Mouse (Mus musculus) adrenal gland (tissue): ENCODE data around the gene Fam20a.

Experiments used
- intact Hi-C: fragments of 180-260 bp; cut with DNase I; formaldehyde crosslinking; loops from one replicate; pipeline ENCODE4 v1.15.1; 2025

Gene Fam20a

DNA sequence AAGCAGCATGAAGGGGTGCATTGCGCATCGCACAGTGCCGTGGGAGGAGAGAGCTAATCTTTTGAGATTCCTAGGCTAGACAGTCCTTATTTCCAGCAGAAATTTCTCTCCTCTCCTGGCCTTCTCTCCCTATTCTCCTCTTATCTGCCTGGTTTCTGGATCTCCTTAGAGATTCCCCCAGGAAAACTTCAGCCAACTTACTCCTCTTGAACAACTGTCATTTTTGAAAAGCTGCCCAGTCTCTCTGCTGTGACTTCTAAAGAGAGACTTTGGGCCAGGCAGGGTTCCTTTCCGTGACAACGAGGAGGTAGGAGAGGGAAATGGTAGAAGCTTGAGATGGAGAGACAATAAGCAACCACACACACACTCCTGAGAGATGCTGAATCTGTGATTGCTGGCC is 4.6 kb downstream of the Fam20a start:
- intact Hi-C loops: no loop called here

GRCm38 (mm10) chr11:109716981-109717380 is 5.1 kb downstream of the Fam20a start:
- intact Hi-C loops: no loop called here

DNA sequence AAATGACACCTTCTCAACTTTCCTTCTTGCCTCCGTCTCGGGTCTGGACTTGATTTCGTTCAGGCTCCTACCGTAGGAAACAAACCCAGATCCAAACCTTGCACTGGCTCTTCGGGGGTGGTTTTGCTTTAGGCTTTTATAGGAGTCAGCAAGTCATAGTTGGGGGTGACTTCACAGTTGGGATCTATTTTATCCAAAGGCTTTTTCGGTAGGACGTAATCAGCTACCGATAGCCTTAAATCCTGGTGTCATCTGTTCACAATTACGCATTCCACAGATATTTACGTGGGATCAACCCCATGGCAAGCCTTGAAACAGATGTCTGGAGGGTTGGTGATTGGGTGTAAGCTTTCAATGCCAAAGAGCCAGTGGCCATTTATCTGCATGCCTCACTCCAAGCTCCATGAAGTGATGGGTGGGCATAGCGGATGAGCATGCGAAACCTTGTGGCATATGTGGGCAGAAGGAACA is 6.7 kb downstream of the Fam20a start:
- intact Hi-C loops: no loop called here

- intact Hi-C loops: no loop called here
Observed at GRCm38 (mm10) chr11:109714341-109715247, 7.5 kb downstream of the Fam20a start.

DNA sequence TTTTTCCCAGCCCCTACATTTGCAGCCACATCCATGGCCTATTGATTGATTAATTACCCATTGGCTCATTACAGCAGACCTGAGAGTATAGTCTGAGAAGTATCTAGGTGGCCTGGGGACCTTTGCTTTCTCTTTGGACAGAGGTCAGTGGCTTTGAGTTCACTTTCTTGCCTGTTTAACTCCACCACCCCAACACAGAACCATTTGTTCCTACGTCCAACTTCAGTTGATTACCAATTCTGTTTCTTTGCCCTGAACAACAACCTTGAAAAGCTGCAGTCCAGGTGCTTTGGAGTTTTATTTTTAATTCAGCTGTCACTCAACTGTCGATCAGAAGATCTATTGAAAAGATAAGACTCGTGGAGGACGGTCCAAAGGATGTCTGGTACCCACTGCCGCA is 12.6 kb downstream of the Fam20a start:
- intact Hi-C loops: no loop called here

DNA sequence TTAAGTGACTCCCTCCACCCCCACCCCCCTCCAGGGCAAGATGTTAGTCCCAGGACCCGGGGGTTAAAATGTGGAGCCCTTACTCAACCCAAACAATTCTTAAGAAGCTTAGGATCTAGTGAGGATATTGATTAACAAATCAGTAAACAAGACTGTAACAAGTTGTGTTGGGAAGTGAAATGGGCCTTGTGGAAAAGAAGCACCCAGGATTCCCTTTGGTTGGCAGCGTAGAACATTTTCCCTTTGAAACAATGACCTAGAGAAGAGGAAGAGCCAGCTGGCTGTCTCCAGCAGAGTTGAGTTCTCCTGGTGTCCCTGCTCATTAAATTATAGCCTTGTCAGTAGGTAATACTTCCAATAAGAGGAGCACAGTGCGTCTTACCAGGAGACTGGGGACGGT is 13.3 kb downstream of the Fam20a start:
- intact Hi-C loops: no loop called here

GRCm38 (mm10) chr11:109707442-109707841 is 14.6 kb downstream of the Fam20a start:
- intact Hi-C loops: no loop called here

GRCm38 (mm10) chr11:109706586-109706985 is 15.5 kb downstream of the Fam20a start:
- intact Hi-C loops: no loop called here

DNA sequence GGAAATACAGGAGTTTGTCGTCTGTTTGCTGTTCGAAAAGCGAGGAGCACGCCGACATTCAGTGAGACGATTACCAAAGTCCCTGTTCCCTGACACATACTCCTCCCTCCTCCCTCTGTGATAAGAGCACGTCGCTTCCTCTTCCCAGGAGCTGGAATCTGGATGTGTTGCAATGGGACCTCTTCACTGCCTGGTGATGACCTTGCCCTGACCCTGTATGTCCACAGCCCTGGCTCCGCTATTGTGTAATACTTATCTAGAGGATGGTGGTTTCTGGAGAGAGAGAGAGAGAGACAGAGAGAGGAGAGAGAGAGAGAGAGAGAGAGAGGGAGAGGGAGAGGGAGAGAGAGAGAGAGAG is 16.0 kb downstream of the Fam20a start:
- intact Hi-C loops: no loop called here

GRCm38 (mm10) chr11:109705336-109706054 is 16.6 kb downstream of the Fam20a start:
- intact Hi-C loops: no loop called here

- intact Hi-C loops: no loop called here
Observed at GRCm38 (mm10) chr11:109704311-109705205, 17.5 kb downstream of the Fam20a start.

DNA sequence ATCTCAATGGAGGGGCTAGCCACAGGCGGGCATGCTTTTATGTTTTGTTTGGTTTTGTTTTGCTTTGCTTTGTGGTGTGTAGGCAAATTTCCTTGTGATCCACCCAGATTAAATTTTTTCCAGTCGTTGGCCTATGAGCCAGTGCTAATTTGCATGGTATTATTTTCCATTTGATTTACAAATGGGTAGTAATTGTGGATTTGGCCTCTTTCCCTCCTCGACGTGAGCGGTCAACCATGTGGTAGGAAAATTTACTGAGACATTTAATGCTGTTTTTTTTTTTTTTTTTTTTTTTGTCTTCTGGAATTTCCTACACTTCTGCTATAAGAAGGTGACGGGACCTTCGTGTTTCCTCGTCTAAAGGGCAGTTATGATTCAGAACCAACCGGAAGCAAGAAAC is 18.2 kb downstream of the Fam20a start:
- intact Hi-C loops: no loop called here

DNA sequence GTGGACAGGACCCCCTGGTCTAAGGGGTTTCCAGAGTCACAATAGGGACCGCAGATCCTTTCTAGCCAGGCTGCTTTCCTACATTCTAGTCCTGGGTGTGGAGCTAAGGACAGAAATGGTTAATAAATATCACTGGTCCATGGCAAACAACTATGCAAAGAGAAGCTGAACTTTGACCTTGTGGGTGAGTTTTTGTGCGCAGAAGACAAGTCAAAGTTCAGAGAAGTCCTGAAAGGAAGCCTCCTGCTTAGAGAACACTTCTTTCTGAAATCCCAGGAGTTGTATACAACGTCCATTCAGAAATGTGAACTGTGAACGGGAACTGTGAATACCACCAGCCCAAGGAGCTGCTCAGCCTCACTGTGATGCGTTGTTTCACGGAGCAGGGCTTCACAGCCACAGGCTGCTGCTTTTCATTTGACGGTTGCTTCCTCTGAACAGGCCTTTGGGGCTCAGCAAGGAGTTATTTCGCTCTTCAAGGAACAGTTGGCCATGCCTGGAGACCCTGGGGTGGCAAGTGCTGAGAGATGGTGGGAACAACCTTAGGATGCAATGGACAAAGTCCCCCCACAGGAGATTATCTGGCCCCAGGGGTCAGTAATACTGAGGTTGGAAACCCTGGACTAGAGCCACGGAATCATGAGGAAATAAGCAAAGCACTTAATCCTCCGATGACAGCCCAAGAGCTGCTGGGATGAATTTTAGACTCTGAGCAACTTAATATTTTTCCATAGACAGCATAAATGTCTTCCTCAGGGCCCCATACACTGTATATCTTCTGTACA is 19.9 kb downstream of the Fam20a start:
- intact Hi-C loops: no loop called here

- intact Hi-C loops: no loop called here
Observed at GRCm38 (mm10) chr11:109700761-109701160, 21.3 kb downstream of the Fam20a start.

DNA sequence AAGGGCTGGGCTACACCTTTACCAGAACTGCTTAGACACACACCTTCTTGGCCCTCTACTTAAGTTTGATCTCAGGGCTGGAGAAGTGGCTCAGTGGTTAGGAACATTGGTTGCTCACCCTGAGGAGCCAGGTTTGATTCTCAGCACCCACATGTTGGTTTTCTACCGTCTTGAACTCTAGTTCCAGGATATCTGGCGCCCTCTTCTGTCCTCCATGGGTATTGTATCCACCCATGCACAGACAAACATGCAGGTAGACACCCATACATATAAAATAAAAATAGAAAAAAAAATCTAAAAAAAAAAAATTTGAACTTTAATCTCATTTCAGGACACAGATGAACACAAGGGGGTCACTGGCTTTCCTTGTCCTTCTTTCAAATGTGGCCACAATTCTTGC is 22.3 kb downstream of the Fam20a start:
- intact Hi-C loops: no loop called here

- intact Hi-C loops: no loop called here
Observed at GRCm38 (mm10) chr11:109698740-109699139, 23.3 kb downstream of the Fam20a start.

DNA sequence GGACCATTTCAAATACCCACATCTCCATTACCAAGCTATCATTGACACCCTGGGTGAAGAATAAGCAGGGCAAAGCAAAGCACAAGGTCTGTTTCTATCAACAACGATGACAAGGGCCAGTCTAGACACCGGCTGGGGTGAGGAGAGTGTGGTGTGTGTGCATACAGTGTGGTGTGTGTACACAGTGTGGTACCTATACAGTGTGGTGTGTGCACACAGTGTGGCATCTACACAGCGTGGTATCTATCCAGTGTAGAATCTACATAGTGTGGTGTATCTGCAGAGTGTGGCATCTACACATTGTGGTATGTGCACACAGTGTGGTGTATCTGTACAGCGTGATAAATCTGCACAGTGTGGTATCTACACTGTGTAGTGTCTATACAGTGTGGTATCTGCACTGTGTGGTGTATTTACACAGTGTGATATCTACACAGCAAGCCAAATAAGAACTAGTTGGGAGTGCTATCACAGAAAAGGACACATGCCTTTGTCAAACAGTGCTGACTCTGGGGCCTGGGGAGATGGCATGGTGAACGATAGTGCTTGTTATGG is 24.9 kb downstream of the Fam20a start:
- intact Hi-C loops: no loop called here

DNA sequence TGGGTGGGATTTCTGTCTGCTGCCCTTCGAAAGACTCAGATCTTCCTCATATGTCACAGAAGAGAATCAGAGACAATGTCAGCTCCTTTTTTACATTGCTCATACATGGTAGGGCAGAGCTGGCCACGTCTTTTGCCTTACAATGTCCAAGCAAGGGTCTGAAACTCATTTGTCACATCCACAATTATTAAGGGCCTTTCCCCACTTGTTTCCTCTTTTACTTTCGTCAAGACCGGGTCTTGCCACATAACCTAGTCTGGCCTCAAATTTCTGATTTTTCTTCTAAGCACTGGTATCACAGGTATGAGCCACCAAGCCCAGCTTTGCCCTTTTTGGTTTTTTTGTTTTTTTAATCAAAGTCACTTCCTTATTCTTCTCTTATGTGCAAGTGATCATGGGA is 25.6 kb downstream of the Fam20a start:
- intact Hi-C loops: no loop called here

DNA sequence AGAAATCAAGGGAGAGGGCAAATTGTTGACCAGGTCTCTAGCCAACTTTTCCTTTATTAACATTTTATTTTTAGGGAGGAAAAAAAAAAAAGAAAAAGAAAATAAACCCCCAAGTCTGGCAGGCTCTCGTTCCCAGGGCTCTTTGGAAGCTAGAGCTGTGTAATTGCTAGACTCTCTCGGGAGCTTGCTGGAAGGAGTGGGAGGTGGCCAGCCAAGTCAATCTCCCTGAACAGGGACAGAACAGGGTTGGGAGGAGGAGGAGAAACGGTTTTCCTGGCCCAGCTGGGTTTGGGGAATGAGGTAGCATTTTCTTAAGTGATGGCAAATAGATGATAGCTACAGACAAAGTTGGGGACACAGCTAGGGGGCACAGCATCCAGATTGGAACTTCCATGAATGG is 29.3 kb downstream of the Fam20a start:
- intact Hi-C loops: no loop called here

DNA sequence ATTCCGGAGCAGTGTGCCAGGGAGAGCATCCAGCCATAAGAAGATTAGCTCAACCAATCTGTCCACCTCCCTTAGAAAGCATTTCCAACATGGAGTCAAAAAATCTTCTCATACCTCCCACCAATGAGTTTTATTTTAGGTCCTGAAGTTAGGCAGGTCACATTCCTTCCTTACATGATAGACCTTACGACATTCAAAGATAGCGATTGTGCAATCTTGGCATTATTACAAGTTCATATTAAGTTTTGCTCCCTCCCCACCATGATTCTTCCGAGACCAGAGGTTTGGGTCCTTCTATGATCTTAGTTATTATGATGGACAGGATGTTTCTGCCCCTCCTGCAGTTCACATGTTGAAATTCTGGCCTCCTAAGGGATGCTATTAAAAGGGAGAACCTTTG is 32.5 kb downstream of the Fam20a start:
- intact Hi-C loops: no loop called here
